Mouse (Mus musculus) testis, adult 2 months (tissue): ENCODE data around the gene Kcne2.

Experiments
- CTCF ChIP-seq: fragments of 200-500 bp; IDR thresholded peaks from 2 replicates; pipeline ENCODE4 v1.5.1; 2012; ENCODE audit warnings: low read depth, mild to moderate bottlenecking, inconsistent platforms, low read length, moderate library complexity; ENCODE audit not compliant: control insufficient read depth, insufficient read depth, insufficient replicate concordance
- POLR2A ChIP-seq: fragments of 200-500 bp; IDR thresholded peaks from 2 replicates; pipeline ENCODE4 v1.6.1; 2012; ENCODE audit warnings: low read depth, mild to moderate bottlenecking, inconsistent platforms, low read length, moderate library complexity; ENCODE audit not compliant: control insufficient read depth

DNA sequence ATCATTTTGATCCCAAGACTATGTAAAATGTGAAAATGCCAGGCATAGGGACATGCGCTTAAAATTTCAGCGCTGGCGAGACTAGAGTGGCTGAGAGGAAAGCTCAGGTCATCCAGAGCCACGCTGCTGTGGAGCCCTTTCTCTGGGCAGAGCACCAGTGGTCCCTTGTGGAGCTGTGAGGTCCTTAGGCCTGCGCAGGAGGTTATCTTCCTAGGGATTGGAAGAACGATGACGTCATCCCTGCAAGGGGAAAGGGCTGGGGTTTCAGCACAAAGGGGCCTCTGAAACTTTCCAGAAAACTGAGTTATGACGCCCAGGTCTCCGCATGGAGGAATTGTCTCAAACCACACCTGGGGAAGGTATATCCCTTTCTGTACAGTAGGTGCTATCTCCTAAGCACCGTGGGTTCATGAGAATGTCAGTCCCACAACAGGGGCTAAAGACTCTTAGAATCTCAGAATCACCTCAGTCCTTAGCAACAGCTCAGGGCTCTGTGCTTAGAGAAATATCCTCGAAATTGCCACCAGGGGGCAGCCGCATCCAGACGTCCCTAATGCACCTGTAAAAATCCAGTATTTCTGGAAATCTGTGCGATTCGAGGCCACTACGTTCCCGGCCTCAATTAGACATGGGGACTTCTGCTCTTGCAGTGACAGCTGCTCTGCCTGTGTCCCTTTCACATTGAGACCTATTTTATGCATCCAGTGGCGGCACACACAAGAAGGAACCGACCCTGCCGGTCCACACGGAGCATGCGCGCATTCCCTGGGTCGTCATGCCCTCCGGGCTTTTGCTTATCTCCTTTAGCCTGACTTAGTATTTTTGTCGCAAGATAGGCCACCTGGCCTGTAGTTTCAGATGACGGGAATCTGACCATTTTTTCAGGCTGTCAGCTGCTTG lies 48.7 kb downstream of the Kcne2 start:
- TF ChIP-seq CTCF (peak; percentile 59; the same call in 1 of the 2 replicates), POLR2A (no peak)
